Mouse (Mus musculus) cerebellum, postnatal 25 days (tissue): ENCODE data around the gene Trappc4.
"Not testable (repeated sequence)": the region's sequence is repeated elsewhere in the genome, so short reads cannot be mapped to it uniquely, and the experiment has no call there.

Source experiments
- DNase-seq, 2 experiments: peaks; one replicate each; pipeline ENCODE4 v3.0.0; 2021; ENCODE audit warnings: mixed read lengths in 2 of 2

Gene Trappc4

GRCm38 (mm10) chr9:44406906-44407751 lies at the start of gene Trappc4, which contains the start of gene Rps25:
Gene Trappc4, minus strand, starts transcription at chr9:44407600.
Gene Rps25, plus strand, starts transcription at chr9:44407139.
- peak; percentile 93 to 94 for DNase-seq

GRCm38 (mm10) chr9:44454891-44455220 lies 47.5 kb upstream of the Trappc4 start, which contains the start of gene Upk2:
Gene Upk2, minus strand, starts transcription at chr9:44454976.
- no peak for DNase-seq

GRCm38 (mm10) chr9:44454132-44454890 lies 46.9 kb upstream of the Trappc4 start:
- peak; percentile 91 to 94 for DNase-seq

- DNase-seq = peak in 1 of 2 experiments; percentile 17
Measured at GRCm38 (mm10) chr9:44450387-44450786, 43.0 kb upstream of the Trappc4 start.

- not testable (repeated sequence) for DNase-seq
Measured at GRCm38 (mm10) chr9:44444402-44445025, 37.1 kb upstream of the Trappc4 start.

- DNase-seq = no peak
Measured at GRCm38 (mm10) chr9:44440961-44441360, 33.6 kb upstream of the Trappc4 start, which contains the start of gene Foxr1. Gene Foxr1, minus strand, starts transcription at chr9:44441136.

GRCm38 (mm10) chr9:44435747-44436146 lies 28.3 kb upstream of the Trappc4 start:
- DNase-seq = no peak

- no peak for DNase-seq
Measured at GRCm38 (mm10) chr9:44432577-44433185, 25.3 kb upstream of the Trappc4 start.

GRCm38 (mm10) chr9:44423576-44423975 lies 16.2 kb upstream of the Trappc4 start:
- no peak for DNase-seq

- DNase-seq = no peak
Measured at GRCm38 (mm10) chr9:44420280-44420898, 13.0 kb upstream of the Trappc4 start.

- not testable (repeated sequence) for DNase-seq
Measured at GRCm38 (mm10) chr9:44419730-44420129, 12.3 kb upstream of the Trappc4 start.

GRCm38 (mm10) chr9:44418519-44419385 lies 11.4 kb upstream of the Trappc4 start, which contains the start of gene Ccdc84:
Gene Ccdc84, minus strand, starts transcription at chr9:44418569.
- DNase-seq = peak in 1 of 2 experiments; percentile 23

- peak; percentile 95 to 97 for DNase-seq
Measured at GRCm38 (mm10) chr9:44417892-44418363, 10.5 kb upstream of the Trappc4 start.

GRCm38 (mm10) chr9:44417156-44417891 lies 9.9 kb upstream of the Trappc4 start:
- no peak for DNase-seq

- DNase-seq = no peak
Measured at GRCm38 (mm10) chr9:44412781-44413180, 5.4 kb upstream of the Trappc4 start.

GRCm38 (mm10) chr9:44412306-44412705 lies 4.9 kb upstream of the Trappc4 start:
- no peak for DNase-seq

- no peak for DNase-seq
Measured at GRCm38 (mm10) chr9:44411601-44412130, 4.3 kb upstream of the Trappc4 start.

- DNase-seq = no peak
Measured at GRCm38 (mm10) chr9:44410647-44411336, 3.4 kb upstream of the Trappc4 start.

GRCm38 (mm10) chr9:44408693-44409092 lies 1.3 kb upstream of the Trappc4 start:
- not testable (repeated sequence) for DNase-seq
